Mouse (Mus musculus): ENCODE results near the gene Prss36. TPM values are rescaled to one million over a fixed set of nuclear protein-coding genes. Genes with fewer than 3 reads are reported as not detected.

Prss36 gene
- not detected for polyA plus RNA-seq (2014; fragmentation: Illumina TruSeq; extraction: RNeasy Lipid Tissue Mini Kit (QIAGEN cat#74804); ENCODE audit: low read depth, low replicate concordance)

GRCm38 (mm10) chr7:127946470-127947023, at the start of gene Prss36:
Gene Prss36 (minus strand): TSS chr7:127946725.

GRCm38 (mm10) chr7:127993341-127993977, 46.9 kb upstream of the Prss36 start, which contains the start of gene Pycard:
Gene Pycard (minus strand): TSS chr7:127993867.

GRCm38 (mm10) chr7:127967004-127967921, 20.7 kb upstream of the Prss36 start, which contains the start of gene Fus:
Gene Fus (plus strand): TSS chr7:127967457.

GRCm38 (mm10) chr7:127929923-127930322, 16.6 kb downstream of the Prss36 start, which contains the start of gene Prss8:
Gene Prss8 (minus strand): TSS chr7:127930104.

GRCm38 (mm10) chr7:127912190-127912871, 34.2 kb downstream of the Prss36 start, which contains the start of gene Kat8:
Gene Kat8 (plus strand): TSS chr7:127912516.

GRCm38 (mm10) chr7:127903971-127904796, 42.3 kb downstream of the Prss36 start, which contains the start of gene Bckdk:
Gene Bckdk (plus strand): TSS chr7:127904082.

GRCm38 (mm10) chr7:127895442-127895841, 51.1 kb downstream of the Prss36 start, which contains the start of the genes Gm21974 and Vkorc1:
Gene Gm21974 (minus strand): TSS chr7:127895454.
Gene Vkorc1 (minus strand): TSS chr7:127895617.

GRCm38 (mm10) chr7:127890798-127891197, 55.7 kb downstream of the Prss36 start, which contains the start of gene Prss53:
Gene Prss53 (minus strand): TSS chr7:127890970.

Other genes starting within 250 kb of the Prss36 start
- 1.0 TPM for gene Bcl7c, start 237.8 kb downstream of the Prss36 start, polyA plus RNA-seq (2014; fragmentation: Illumina TruSeq; extraction: RNeasy Lipid Tissue Mini Kit (QIAGEN cat#74804); ENCODE audit: low read depth, low replicate concordance)
- gene Ctf1, start 234.0 kb downstream of the Prss36 start, polyA plus RNA-seq (2014; fragmentation: Illumina TruSeq; extraction: RNeasy Lipid Tissue Mini Kit (QIAGEN cat#74804); ENCODE audit: low read depth, low replicate concordance): 2.8 TPM
- gene Ctf2, start 214.6 kb downstream of the Prss36 start, polyA plus RNA-seq (2014; fragmentation: Illumina TruSeq; extraction: RNeasy Lipid Tissue Mini Kit (QIAGEN cat#74804); ENCODE audit: low read depth, low replicate concordance): not detected
- 1.2 TPM for gene Fbxl19, start 202.2 kb downstream of the Prss36 start, polyA plus RNA-seq (2014; fragmentation: Illumina TruSeq; extraction: RNeasy Lipid Tissue Mini Kit (QIAGEN cat#74804); ENCODE audit: low read depth, low replicate concordance)
- 3.5 TPM for gene Orai3, start 176.9 kb downstream of the Prss36 start, polyA plus RNA-seq (2014; fragmentation: Illumina TruSeq; extraction: RNeasy Lipid Tissue Mini Kit (QIAGEN cat#74804); ENCODE audit: low read depth, low replicate concordance)
- 7.0 TPM for gene Setd1a, start 170.1 kb downstream of the Prss36 start, polyA plus RNA-seq (2014; fragmentation: Illumina TruSeq; extraction: RNeasy Lipid Tissue Mini Kit (QIAGEN cat#74804); ENCODE audit: low read depth, low replicate concordance)
- not detected for gene Gm49388, start 161.1 kb downstream of the Prss36 start, polyA plus RNA-seq (2014; fragmentation: Illumina TruSeq; extraction: RNeasy Lipid Tissue Mini Kit (QIAGEN cat#74804); ENCODE audit: low read depth, low replicate concordance)
- 16.0 TPM for gene Hsd3b7, start 146.1 kb downstream of the Prss36 start, polyA plus RNA-seq (2014; fragmentation: Illumina TruSeq; extraction: RNeasy Lipid Tissue Mini Kit (QIAGEN cat#74804); ENCODE audit: low read depth, low replicate concordance)
- 17.9 TPM for gene Stx4a, start 122.4 kb downstream of the Prss36 start, polyA plus RNA-seq (2014; fragmentation: Illumina TruSeq; extraction: RNeasy Lipid Tissue Mini Kit (QIAGEN cat#74804); ENCODE audit: low read depth, low replicate concordance)
- gene Stx1b, start 122.2 kb downstream of the Prss36 start, polyA plus RNA-seq (2014; fragmentation: Illumina TruSeq; extraction: RNeasy Lipid Tissue Mini Kit (QIAGEN cat#74804); ENCODE audit: low read depth, low replicate concordance): 0.60 TPM
- 11.1 TPM for gene Zfp646, start 70.5 kb downstream of the Prss36 start, polyA plus RNA-seq (2014; fragmentation: Illumina TruSeq; extraction: RNeasy Lipid Tissue Mini Kit (QIAGEN cat#74804); ENCODE audit: low read depth, low replicate concordance)
- 1.7 TPM for gene Zfp668, start 69.9 kb downstream of the Prss36 start, polyA plus RNA-seq (2014; fragmentation: Illumina TruSeq; extraction: RNeasy Lipid Tissue Mini Kit (QIAGEN cat#74804); ENCODE audit: low read depth, low replicate concordance)
- not detected for gene Prss53, start 55.8 kb downstream of the Prss36 start, polyA plus RNA-seq (2014; fragmentation: Illumina TruSeq; extraction: RNeasy Lipid Tissue Mini Kit (QIAGEN cat#74804); ENCODE audit: low read depth, low replicate concordance)
- gene Gm21974, start 51.3 kb downstream of the Prss36 start, polyA plus RNA-seq (2014; fragmentation: Illumina TruSeq; extraction: RNeasy Lipid Tissue Mini Kit (QIAGEN cat#74804); ENCODE audit: low read depth, low replicate concordance): not detected
- 26.8 TPM for gene Vkorc1, start 51.1 kb downstream of the Prss36 start, polyA plus RNA-seq (2014; fragmentation: Illumina TruSeq; extraction: RNeasy Lipid Tissue Mini Kit (QIAGEN cat#74804); ENCODE audit: low read depth, low replicate concordance)
- 2.8 TPM for gene Bckdk, start 42.6 kb downstream of the Prss36 start, polyA plus RNA-seq (2014; fragmentation: Illumina TruSeq; extraction: RNeasy Lipid Tissue Mini Kit (QIAGEN cat#74804); ENCODE audit: low read depth, low replicate concordance)
- 10.2 TPM for gene Kat8, start 34.2 kb downstream of the Prss36 start, polyA plus RNA-seq (2014; fragmentation: Illumina TruSeq; extraction: RNeasy Lipid Tissue Mini Kit (QIAGEN cat#74804); ENCODE audit: low read depth, low replicate concordance)
- 1.0 TPM for gene Prss8, start 16.6 kb downstream of the Prss36 start, polyA plus RNA-seq (2014; fragmentation: Illumina TruSeq; extraction: RNeasy Lipid Tissue Mini Kit (QIAGEN cat#74804); ENCODE audit: low read depth, low replicate concordance)
- 788 TPM for gene Fus, start 20.7 kb upstream of the Prss36 start, polyA plus RNA-seq (2014; fragmentation: Illumina TruSeq; extraction: RNeasy Lipid Tissue Mini Kit (QIAGEN cat#74804); ENCODE audit: low read depth, low replicate concordance)
- gene Pycard, start 47.1 kb upstream of the Prss36 start, polyA plus RNA-seq (2014; fragmentation: Illumina TruSeq; extraction: RNeasy Lipid Tissue Mini Kit (QIAGEN cat#74804); ENCODE audit: low read depth, low replicate concordance): 99.2 TPM
- gene Trim72, start 57.2 kb upstream of the Prss36 start, polyA plus RNA-seq (2014; fragmentation: Illumina TruSeq; extraction: RNeasy Lipid Tissue Mini Kit (QIAGEN cat#74804); ENCODE audit: low read depth, low replicate concordance): 0.91 TPM
- 10.1 TPM for gene Itgam, start 115.9 kb upstream of the Prss36 start, polyA plus RNA-seq (2014; fragmentation: Illumina TruSeq; extraction: RNeasy Lipid Tissue Mini Kit (QIAGEN cat#74804); ENCODE audit: low read depth, low replicate concordance)
- not detected for gene Gm49368, start 116.0 kb upstream of the Prss36 start, polyA plus RNA-seq (2014; fragmentation: Illumina TruSeq; extraction: RNeasy Lipid Tissue Mini Kit (QIAGEN cat#74804); ENCODE audit: low read depth, low replicate concordance)
- gene Itgax, start 182.8 kb upstream of the Prss36 start, polyA plus RNA-seq (2014; fragmentation: Illumina TruSeq; extraction: RNeasy Lipid Tissue Mini Kit (QIAGEN cat#74804); ENCODE audit: low read depth, low replicate concordance): 2.9 TPM
- gene Itgad, start 207.7 kb upstream of the Prss36 start, polyA plus RNA-seq (2014; fragmentation: Illumina TruSeq; extraction: RNeasy Lipid Tissue Mini Kit (QIAGEN cat#74804); ENCODE audit: low read depth, low replicate concordance): not detected